Mouse (Mus musculus) intestine, embryonic 16.5 days (tissue): Measurements from ENCODE around the gene Tph1. TPM values are rescaled to one million over a fixed set of nuclear protein-coding genes. Genes with fewer than 3 reads are reported as not detected.
A peak's percentile ranks its signal among the peaks of the same experiment; 100 is the strongest.

Experiments used
- ATAC-seq: fragments of 200-750 bp; cut with Nextera tagmentation; 2 replicates; pipeline ENCODE4 v1.8.0; 2017; ENCODE audit warnings: moderate TSS enrichment, moderate library complexity
- H3K27ac ChIP-seq: fragments of 300-500 bp; sonication (generic); 2 replicates; pipeline ENCODE4 v1.5.1; 2014; ENCODE audit warnings: mild to moderate bottlenecking, low read length
- H3K27me3 ChIP-seq: fragments of 300-500 bp; sonication (generic); replicated peaks from 2 replicates; pipeline ENCODE4 v1.6.1; 2014; ENCODE audit warnings: low read length, control low read depth, mixed read lengths; ENCODE audit not compliant: control insufficient read depth, insufficient read depth
- H3K36me3 ChIP-seq: fragments of 300-500 bp; sonication (generic); 2 replicates; pipeline ENCODE4 v1.6.1; 2014; ENCODE audit warnings: low read length, control low read depth; ENCODE audit not compliant: control insufficient read depth, insufficient read depth
- H3K4me1 ChIP-seq: fragments of 300-500 bp; sonication (generic); 2 replicates; pipeline ENCODE4 v1.6.1; 2014; ENCODE audit warnings: low read length, control low read depth, mixed read lengths; ENCODE audit not compliant: control insufficient read depth, insufficient read depth
- H3K4me2 ChIP-seq: fragments of 300-500 bp; sonication (generic); 2 replicates; pipeline ENCODE4 v1.6.1; 2014; ENCODE audit warnings: low read depth, low read length, control low read depth
- H3K4me3 ChIP-seq: fragments of 300-500 bp; sonication (generic); 2 replicates; pipeline ENCODE4 v1.5.1; 2014; ENCODE audit warnings: mild to moderate bottlenecking, low read length
- H3K9ac ChIP-seq: fragments of 300-500 bp; sonication (generic); 2 replicates; pipeline ENCODE4 v1.6.1; 2014; ENCODE audit warnings: low read depth, low read length
- H3K9me3 ChIP-seq: fragments of 300-500 bp; sonication (generic); 2 replicates; pipeline ENCODE4 v1.6.1; 2016; ENCODE audit warnings: low read length, control low read depth; ENCODE audit not compliant: control insufficient read depth
- WGBS: fragments of 180-500 bp; shearing (Covaris S2); extraction: QIAGEN DNeasy Blood & Tissue Kit; methylation state at CpG from one replicate; pipeline ENCODE4 v1.1.7; 2014; 5-methylcytosine and 5-hydroxymethylcytosine counted together
- polyA plus RNA-seq: library from polyadenylated mRNA; unstranded; fragments of >200 nt; fragmentation: Nextera tagmentation; extraction: Ambion mirVana; gene quantifications from 2 replicates; pipeline ENCODE4 v1.2.1, GENCODE M21; 2015

Tph1 gene
- polyA plus RNA-seq, 1 experiment from 2014 or later, result 2.6 TPM

- H3K4me2 ChIP-seq, result no peak overlapping the region
- 78% methylated on average over 4 of the region's 4 CpGs for WGBS
- no peak overlapping the region for H3K9ac ChIP-seq
- no peaks in the 10 kb centered on the region for H3K4me1 ChIP-seq
- ATAC-seq, result no peak
- H3K36me3 ChIP-seq, result no peaks in the 10 kb centered on the region; the same call in 1 of the 2 replicates
- no peaks in the 10 kb centered on the region for H3K9me3 ChIP-seq
- no peaks in the 10 kb centered on the region for H3K27me3 ChIP-seq
- no peak overlapping the region for H3K27ac ChIP-seq
- H3K4me3 ChIP-seq, result no peak overlapping the region
These were observed 63.0 kb downstream of the Tph1 start for GRCm38 (mm10) chr7:46609317-46609716.

GRCm38 (mm10) chr7:46607428-46608055 is 64.8 kb downstream of the Tph1 start:
- Histone ChIP-seq H3K9me3 (no peaks in the 10 kb centered on the region), H3K27ac (no peak overlapping the region), H3K4me2 (no peak overlapping the region), H3K27me3 (no peaks in the 10 kb centered on the region), H3K4me1 (no peaks in the 10 kb centered on the region), H3K4me3 (no peak overlapping the region), H3K9ac (no peak overlapping the region), H3K36me3 (no peaks in the 10 kb centered on the region; the same call in 1 of the 2 replicates)
- peak; percentile 50 for ATAC-seq
- WGBS, result 56% methylated on average over 11 of the region's 11 CpGs

- H3K4me3 ChIP-seq, result no peak overlapping the region
- no peaks in the 10 kb centered on the region for H3K27me3 ChIP-seq
- H3K27ac ChIP-seq, result no peak overlapping the region
- ATAC-seq, result no peak; the same call in 1 of the 2 replicates
- no peak overlapping the region for H3K4me2 ChIP-seq
- H3K9ac ChIP-seq, result no peak overlapping the region
- no peaks in the 10 kb centered on the region for H3K9me3 ChIP-seq
- 57% methylated on average over 8 of the region's 8 CpGs for WGBS
- no peaks in the 10 kb centered on the region for H3K4me1 ChIP-seq
- no peaks in the 10 kb centered on the region; the same call in 1 of the 2 replicates for H3K36me3 ChIP-seq
These were observed 65.3 kb downstream of the Tph1 start for GRCm38 (mm10) chr7:46607031-46607426.

- Histone ChIP-seq H3K4me1 (no peaks in the 10 kb centered on the region), H3K9me3 (no peaks in the 10 kb centered on the region), H3K9ac (no peak overlapping the region), H3K4me2 (no peak overlapping the region), H3K36me3 (no peaks in the 10 kb centered on the region; the same call in 1 of the 2 replicates), H3K4me3 (no peak overlapping the region), H3K27me3 (no peaks in the 10 kb centered on the region), H3K27ac (no peak overlapping the region)
- WGBS, result 78% methylated on average over 7 of the region's 7 CpGs
- ATAC-seq, result peak; percentile 45; the same call in 1 of the 2 replicates
These were observed 65.8 kb downstream of the Tph1 start for GRCm38 (mm10) chr7:46606391-46607030.

GRCm38 (mm10) chr7:46603051-46603450 is 69.3 kb downstream of the Tph1 start:
- no peak overlapping the region for H3K27ac ChIP-seq
- no peak overlapping the region for H3K4me3 ChIP-seq
- H3K4me2 ChIP-seq, result no peak overlapping the region
- no peaks in the 10 kb centered on the region for H3K4me1 ChIP-seq
- no peak for ATAC-seq
- no peaks in the 10 kb centered on the region; the same call in 1 of the 2 replicates for H3K36me3 ChIP-seq
- H3K9ac ChIP-seq, result no peak overlapping the region
- no peaks in the 10 kb centered on the region for H3K27me3 ChIP-seq
- WGBS, result 86% methylated on average over 7 of the region's 7 CpGs
- no peaks in the 10 kb centered on the region for H3K9me3 ChIP-seq

- H3K9me3 ChIP-seq, result no peaks in the 10 kb centered on the region
- H3K4me1 ChIP-seq, result no peaks in the 10 kb centered on the region
- H3K4me2 ChIP-seq, result no peak overlapping the region
- H3K27me3 ChIP-seq, result no peaks in the 10 kb centered on the region
- H3K36me3 ChIP-seq, result no peaks in the 10 kb centered on the region; the same call in 1 of the 2 replicates
- H3K27ac ChIP-seq, result no peak overlapping the region
- H3K4me3 ChIP-seq, result no peak overlapping the region
- 61% methylated on average over 4 of the region's 4 CpGs for WGBS
- ATAC-seq, result peak; percentile 47; the same call in 1 of the 2 replicates
- H3K9ac ChIP-seq, result no peak overlapping the region
These were observed 70.3 kb downstream of the Tph1 start for GRCm38 (mm10) chr7:46602079-46602478.

- Histone ChIP-seq H3K27ac (no peak overlapping the region), H3K4me3 (no peak overlapping the region), H3K9me3 (no peaks in the 10 kb centered on the region), H3K4me2 (no peak overlapping the region), H3K4me1 (no peaks in the 10 kb centered on the region), H3K27me3 (no peaks in the 10 kb centered on the region), H3K9ac (no peak overlapping the region), H3K36me3 (no peaks in the 10 kb centered on the region; the same call in 1 of the 2 replicates)
- WGBS, result 51% methylated on average over 5 of the region's 5 CpGs
- no peak for ATAC-seq
These were observed 71.2 kb downstream of the Tph1 start for GRCm38 (mm10) chr7:46601097-46601496.

GRCm38 (mm10) chr7:46597006-46597405 is 75.3 kb downstream of the Tph1 start:
- 92% methylated on average over 2 of the region's 2 CpGs for WGBS
- H3K36me3 ChIP-seq, result no peaks in the 10 kb centered on the region

More at GRCm38 (mm10) chr7:46597006-46597405, 75.3 kb downstream of the Tph1 start:
- Histone ChIP-seq H3K27ac (no peak overlapping the region), H3K27me3 (no peaks in the 10 kb centered on the region), H3K4me1 (no peaks in the 10 kb centered on the region), H3K4me3 (no peak overlapping the region), H3K9ac (no peak overlapping the region), H3K4me2 (no peak overlapping the region), H3K9me3 (no peaks in the 10 kb centered on the region)
- ATAC-seq, result no peak
